Mouse (Mus musculus): ENCODE results near the gene Plekhb1. TPM values are rescaled to one million over a fixed set of nuclear protein-coding genes. Genes with fewer than 3 reads are reported as not detected.

Plekhb1 gene
- polyA plus RNA-seq, 1 experiment from 2014 or later, result 21.7 TPM

DNA sequence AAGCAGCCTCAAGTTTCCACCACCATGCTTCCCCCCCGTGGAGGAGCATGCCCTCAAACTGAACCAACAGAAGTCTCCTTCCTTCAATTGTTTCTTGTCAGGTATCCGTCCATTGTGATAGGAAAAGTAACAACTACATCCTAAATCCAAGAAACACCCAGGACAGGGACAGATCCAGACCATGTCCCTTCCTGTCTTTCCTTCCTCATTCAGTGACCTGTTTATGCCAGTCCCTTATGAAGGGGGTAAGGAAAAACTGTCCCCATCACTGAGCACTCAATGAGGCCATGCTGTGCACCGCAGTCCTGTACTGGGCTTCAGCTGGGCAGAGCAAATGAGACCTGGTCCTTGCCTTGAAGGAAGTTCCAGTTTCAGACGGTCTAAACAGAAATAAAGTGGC, 13.1 kb downstream of the Plekhb1 start:
- Histone ChIP-seq H3K4me3 (ENCODE audit: low read depth, low read length) (no peak overlapping the region), H3K27me3 (ENCODE audit: control insufficient read depth, insufficient read depth, low read length) (no peaks in the 10 kb centered on the region)

DNA sequence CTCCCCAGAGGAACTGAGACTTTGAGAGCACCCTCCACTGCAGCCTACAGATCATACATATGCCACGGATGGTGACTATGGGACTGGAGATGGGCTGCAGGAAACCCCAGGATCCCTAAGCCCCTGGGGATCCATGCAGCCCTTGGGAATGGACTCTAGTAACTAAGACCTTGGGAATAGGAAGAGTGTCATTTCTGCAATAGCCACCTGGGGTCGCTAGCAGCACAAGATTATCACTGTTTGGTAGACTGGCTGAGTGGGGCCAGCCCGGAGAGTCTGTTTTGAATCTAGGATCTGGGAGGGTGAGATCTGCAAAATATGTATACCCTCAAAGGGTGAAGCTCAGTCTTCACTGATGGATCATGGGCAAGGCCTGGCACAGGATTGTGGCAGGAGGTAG, 17.1 kb downstream of the Plekhb1 start:
- H3K4me1 ChIP-seq (ENCODE audit: control insufficient read depth, insufficient read depth, low read length), result no peaks in the 10 kb centered on the region
- WGBS, result 35% methylated on average over 3 of the region's 3 CpGs
- ATAC-seq (ENCODE audit: low read depth), result peak; percentile 24; the same call in 1 of the 2 replicates
- peaks cover 6% of the 10 kb centered on the region; the same call in 1 of the 2 replicates for H3K36me3 ChIP-seq (ENCODE audit: control insufficient read depth, insufficient read depth, low read length)
- no peak overlapping the region for H3K4me3 ChIP-seq (ENCODE audit: low read depth, low read length)
- H3K27ac ChIP-seq (ENCODE audit: low read depth, low read length), result no peak overlapping the region
- H3K4me2 ChIP-seq (ENCODE audit: low read depth, low read length), result no peak overlapping the region
- H3K9me3 ChIP-seq (ENCODE audit: control insufficient read depth, low read length), result no peaks in the 10 kb centered on the region
- H3K9ac ChIP-seq (replicated peaks; ENCODE audit: low read depth, low read length), result no peak overlapping the region
- no peaks in the 10 kb centered on the region for H3K27me3 ChIP-seq (ENCODE audit: control insufficient read depth, insufficient read depth, low read length)

More for the DNA sequence above, 13.1 kb downstream of the Plekhb1 start:
- Histone ChIP-seq H3K9ac (replicated peaks; ENCODE audit: low read depth, low read length) (no peak overlapping the region), H3K4me2 (ENCODE audit: low read depth, low read length) (no peak overlapping the region), H3K27ac (ENCODE audit: low read depth, low read length) (no peak overlapping the region), H3K36me3 (ENCODE audit: control insufficient read depth, insufficient read depth, low read length) (no peaks in the 10 kb centered on the region), H3K4me1 (ENCODE audit: control insufficient read depth, insufficient read depth, low read length) (peaks cover 2% of the 10 kb centered on the region; the same call in 1 of the 2 replicates), H3K9me3 (ENCODE audit: control insufficient read depth, low read length) (no peaks in the 10 kb centered on the region)
- WGBS, result 80% methylated on average over 4 of the region's 4 CpGs
- ATAC-seq (ENCODE audit: low read depth), result no peak

DNA sequence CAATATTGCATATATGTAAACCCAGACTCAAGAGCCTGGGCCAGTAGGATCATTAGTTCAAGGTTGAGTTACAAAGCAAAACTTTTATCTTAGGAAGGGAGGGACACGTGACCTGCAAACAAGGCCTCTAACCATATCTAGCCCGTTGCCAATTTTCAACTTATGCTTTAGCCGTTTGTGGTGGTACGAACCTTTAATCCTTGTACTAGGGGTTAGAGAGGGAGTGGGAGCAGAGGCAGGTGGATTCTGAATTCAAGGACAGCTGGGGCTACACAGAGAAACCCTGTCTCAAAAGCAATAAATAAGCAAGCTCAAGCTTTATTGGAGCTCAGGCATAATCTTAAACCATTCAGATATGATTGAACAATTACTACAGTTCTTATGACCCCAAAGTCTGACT, 19.8 kb downstream of the Plekhb1 start:
- H3K9ac ChIP-seq (replicated peaks; ENCODE audit: low read depth, low read length), result no peak overlapping the region
- H3K4me3 ChIP-seq (ENCODE audit: low read depth, low read length), result no peak overlapping the region
- H3K4me2 ChIP-seq (ENCODE audit: low read depth, low read length), result no peak overlapping the region
- no peaks in the 10 kb centered on the region for H3K27me3 ChIP-seq (ENCODE audit: control insufficient read depth, insufficient read depth, low read length)
- WGBS, result 93% methylated on average over 4 of the region's 4 CpGs
- H3K27ac ChIP-seq (ENCODE audit: low read depth, low read length), result no peak overlapping the region
- peaks cover 17% of the 10 kb centered on the region; the same call in 1 of the 2 replicates for H3K36me3 ChIP-seq (ENCODE audit: control insufficient read depth, insufficient read depth, low read length)
- H3K9me3 ChIP-seq (ENCODE audit: control insufficient read depth, low read length), result no peaks in the 10 kb centered on the region
- ATAC-seq (ENCODE audit: low read depth), result no peak
- no peaks in the 10 kb centered on the region for H3K4me1 ChIP-seq (ENCODE audit: control insufficient read depth, insufficient read depth, low read length)

DNA sequence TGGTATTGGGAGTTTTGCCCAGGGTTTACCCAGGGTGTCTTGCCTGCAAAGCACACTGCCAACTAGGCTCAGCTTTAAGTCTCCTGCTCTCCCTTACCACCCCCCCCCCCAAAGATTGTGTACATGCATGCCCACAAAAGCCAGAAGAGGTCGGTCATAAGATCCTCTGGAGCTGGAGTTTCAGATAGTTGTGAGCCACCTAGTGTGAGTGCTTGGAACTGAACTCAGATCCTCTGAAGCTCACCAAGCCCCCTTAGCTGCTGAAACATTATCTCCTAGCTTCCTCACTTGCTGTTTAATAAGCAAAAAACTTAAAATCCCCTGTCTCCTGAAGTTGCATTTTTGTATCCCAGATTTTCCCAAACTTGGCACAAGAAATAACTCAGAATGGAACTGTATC, 24.6 kb downstream of the Plekhb1 start:
- Histone ChIP-seq H3K9me3 (ENCODE audit: control insufficient read depth, low read length) (no peaks in the 10 kb centered on the region), H3K27ac (ENCODE audit: low read depth, low read length) (no peak overlapping the region), H3K4me1 (ENCODE audit: control insufficient read depth, insufficient read depth, low read length) (no peaks in the 10 kb centered on the region), H3K4me2 (ENCODE audit: low read depth, low read length) (no peak overlapping the region), H3K4me3 (ENCODE audit: low read depth, low read length) (no peak overlapping the region), H3K36me3 (ENCODE audit: control insufficient read depth, insufficient read depth, low read length) (peaks cover 29% of the 10 kb centered on the region), H3K9ac (replicated peaks; ENCODE audit: low read depth, low read length) (no peak overlapping the region), H3K27me3 (ENCODE audit: control insufficient read depth, insufficient read depth, low read length) (no peaks in the 10 kb centered on the region)
- WGBS, result 11% methylated on average over 1 of the region's 1 CpGs
- ATAC-seq (ENCODE audit: low read depth), result no peak

GRCm38 (mm10) chr7:100624538-100624937, 37.7 kb downstream of the Plekhb1 start:
- no peak overlapping the region for H3K4me3 ChIP-seq (ENCODE audit: low read depth, low read length)
- no peak for ATAC-seq (ENCODE audit: low read depth)

GRCm38 (mm10) chr7:100622277-100622676, 39.9 kb downstream of the Plekhb1 start:
- WGBS, result 89% methylated on average over 2 of the region's 2 CpGs
- H3K9me3 ChIP-seq (ENCODE audit: control insufficient read depth, low read length), result no peaks in the 10 kb centered on the region
- ATAC-seq (ENCODE audit: low read depth), result no peak

More at GRCm38 (mm10) chr7:100624538-100624937, 37.7 kb downstream of the Plekhb1 start:
- Histone ChIP-seq H3K27me3 (ENCODE audit: control insufficient read depth, insufficient read depth, low read length) (no peaks in the 10 kb centered on the region), H3K36me3 (ENCODE audit: control insufficient read depth, insufficient read depth, low read length) (no peaks in the 10 kb centered on the region), H3K9ac (replicated peaks; ENCODE audit: low read depth, low read length) (no peak overlapping the region), H3K4me1 (ENCODE audit: control insufficient read depth, insufficient read depth, low read length) (no peaks in the 10 kb centered on the region), H3K9me3 (ENCODE audit: control insufficient read depth, low read length) (no peaks in the 10 kb centered on the region), H3K27ac (ENCODE audit: low read depth, low read length) (no peak overlapping the region), H3K4me2 (ENCODE audit: low read depth, low read length) (no peak overlapping the region)
- 63% methylated on average over 3 of the region's 3 CpGs for WGBS

DNA sequence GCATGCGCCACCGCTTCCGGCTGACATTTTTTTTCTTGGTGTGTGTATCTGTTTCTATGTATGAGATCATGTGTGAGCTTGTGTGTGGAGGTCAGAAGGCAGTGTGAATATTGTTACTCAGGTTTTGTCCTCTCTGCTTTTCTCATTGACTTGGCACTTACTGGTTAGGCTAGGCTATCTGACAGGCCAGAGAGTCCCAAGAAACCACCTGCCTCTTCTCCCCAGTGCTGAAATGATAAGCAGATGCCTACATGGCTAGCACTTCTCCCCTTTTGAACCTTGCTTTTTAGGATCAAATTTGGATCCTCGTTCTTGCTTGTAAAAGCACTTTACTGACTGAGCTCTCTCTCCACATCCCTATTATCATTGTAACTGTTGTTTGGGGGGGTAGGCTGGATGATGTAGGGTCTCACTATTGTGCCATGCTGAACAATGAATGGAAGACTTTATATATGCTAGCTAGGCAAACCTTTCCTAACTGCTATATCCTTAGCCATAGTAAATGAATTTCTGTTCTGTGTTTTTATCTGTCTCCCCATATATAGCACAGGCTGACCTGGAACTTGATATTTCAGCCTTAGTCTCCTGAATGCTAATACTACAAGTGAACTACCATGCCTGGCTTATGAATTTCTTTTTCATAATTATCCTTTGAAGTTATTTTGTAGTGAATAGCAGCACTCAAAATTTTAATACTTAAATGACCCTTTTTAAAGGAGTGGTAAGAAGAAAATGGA, 45.9 kb downstream of the Plekhb1 start:
- Histone ChIP-seq H3K27ac (ENCODE audit: low read depth, low read length) (no peak overlapping the region), H3K9ac (replicated peaks; ENCODE audit: low read depth, low read length) (no peak overlapping the region), H3K9me3 (ENCODE audit: control insufficient read depth, low read length) (no peaks in the 10 kb centered on the region), H3K27me3 (ENCODE audit: control insufficient read depth, insufficient read depth, low read length) (no peaks in the 10 kb centered on the region), H3K4me2 (ENCODE audit: low read depth, low read length) (no peak overlapping the region), H3K36me3 (ENCODE audit: control insufficient read depth, insufficient read depth, low read length) (no peaks in the 10 kb centered on the region), H3K4me3 (ENCODE audit: low read depth, low read length) (no peak overlapping the region), H3K4me1 (ENCODE audit: control insufficient read depth, insufficient read depth, low read length) (no peaks in the 10 kb centered on the region)
- 88% methylated on average over 4 of the region's 4 CpGs for WGBS
- no peak for ATAC-seq (ENCODE audit: low read depth)

More at GRCm38 (mm10) chr7:100622277-100622676, 39.9 kb downstream of the Plekhb1 start:
- H3K27me3 ChIP-seq (ENCODE audit: control insufficient read depth, insufficient read depth, low read length), result no peaks in the 10 kb centered on the region
- H3K27ac ChIP-seq (ENCODE audit: low read depth, low read length), result no peak overlapping the region
- no peak overlapping the region for H3K9ac ChIP-seq (replicated peaks; ENCODE audit: low read depth, low read length)
- H3K4me2 ChIP-seq (ENCODE audit: low read depth, low read length), result no peak overlapping the region
- H3K4me1 ChIP-seq (ENCODE audit: control insufficient read depth, insufficient read depth, low read length), result no peaks in the 10 kb centered on the region
- no peaks in the 10 kb centered on the region for H3K36me3 ChIP-seq (ENCODE audit: control insufficient read depth, insufficient read depth, low read length)
- no peak overlapping the region for H3K4me3 ChIP-seq (ENCODE audit: low read depth, low read length)

GRCm38 (mm10) chr7:100608910-100609309, 53.3 kb downstream of the Plekhb1 start:
- WGBS, result 22% methylated on average over 4 of the region's 4 CpGs
- peak overlapping the region; percentile 97 for H3K9ac ChIP-seq (replicated peaks; ENCODE audit: low read depth, low read length)
- H3K36me3 ChIP-seq (ENCODE audit: control insufficient read depth, insufficient read depth, low read length), result no peaks in the 10 kb centered on the region
- H3K4me3 ChIP-seq (ENCODE audit: low read depth, low read length), result peak overlapping the region; percentile 99
- peaks cover 9% of the 10 kb centered on the region; the same call in 1 of the 2 replicates for H3K4me1 ChIP-seq (ENCODE audit: control insufficient read depth, insufficient read depth, low read length)
- H3K4me2 ChIP-seq (ENCODE audit: low read depth, low read length), result peak overlapping the region; percentile 58
- peak overlapping the region; percentile 99; the same call in 1 of the 2 replicates for H3K27ac ChIP-seq (ENCODE audit: low read depth, low read length)
- no peaks in the 10 kb centered on the region for H3K9me3 ChIP-seq (ENCODE audit: control insufficient read depth, low read length)
- ATAC-seq (ENCODE audit: low read depth), result no peak
- H3K27me3 ChIP-seq (ENCODE audit: control insufficient read depth, insufficient read depth, low read length), result no peaks in the 10 kb centered on the region

GRCm38 (mm10) chr7:100608130-100608741, 54.0 kb downstream of the Plekhb1 start, which contains the start of gene Mrpl48:
Gene Mrpl48 (minus strand): TSS chr7:100608301.
- Histone ChIP-seq H3K36me3 (ENCODE audit: control insufficient read depth, insufficient read depth, low read length) (no peaks in the 10 kb centered on the region), H3K4me1 (ENCODE audit: control insufficient read depth, insufficient read depth, low read length) (peaks cover 9% of the 10 kb centered on the region; the same call in 1 of the 2 replicates), H3K4me3 (ENCODE audit: low read depth, low read length) (peak within 1 kb of the TSS; percentile 99), H3K9me3 (ENCODE audit: control insufficient read depth, low read length) (no peaks in the 10 kb centered on the region), H3K27ac (ENCODE audit: low read depth, low read length) (peak within 1 kb of the TSS; percentile 99), H3K9ac (replicated peaks; ENCODE audit: low read depth, low read length) (peak within 1 kb of the TSS; percentile 97), H3K4me2 (ENCODE audit: low read depth, low read length) (peak within 1 kb of the TSS; percentile 58), H3K27me3 (ENCODE audit: control insufficient read depth, insufficient read depth, low read length) (no peaks in the 10 kb centered on the region)
- WGBS, result 2% methylated on average over 39 of the region's 43 CpGs
- peak; percentile 29 for ATAC-seq (ENCODE audit: low read depth)

Data from neural tube, embryonic 14.5 days (tissue).